Mouse (Mus musculus): ENCODE measurements around the gene Tnfsf9. TPM values are rescaled to one million over a fixed set of nuclear protein-coding genes. Genes with fewer than 3 reads are reported as not detected.

The Tnfsf9 gene
- total RNA-seq (2021): under 1 TPM in 1 of 2 experiments, not detected in 1; 0.41 TPM
- long read RNA-seq, experiment 1, partial matches to known transcripts: 0 of 1 reads
- long read RNA-seq, experiment 1, other reads (novel, unspliced or antisense): 0 of 1 reads
- long read RNA-seq, experiment 2: 0 reads

DNA sequence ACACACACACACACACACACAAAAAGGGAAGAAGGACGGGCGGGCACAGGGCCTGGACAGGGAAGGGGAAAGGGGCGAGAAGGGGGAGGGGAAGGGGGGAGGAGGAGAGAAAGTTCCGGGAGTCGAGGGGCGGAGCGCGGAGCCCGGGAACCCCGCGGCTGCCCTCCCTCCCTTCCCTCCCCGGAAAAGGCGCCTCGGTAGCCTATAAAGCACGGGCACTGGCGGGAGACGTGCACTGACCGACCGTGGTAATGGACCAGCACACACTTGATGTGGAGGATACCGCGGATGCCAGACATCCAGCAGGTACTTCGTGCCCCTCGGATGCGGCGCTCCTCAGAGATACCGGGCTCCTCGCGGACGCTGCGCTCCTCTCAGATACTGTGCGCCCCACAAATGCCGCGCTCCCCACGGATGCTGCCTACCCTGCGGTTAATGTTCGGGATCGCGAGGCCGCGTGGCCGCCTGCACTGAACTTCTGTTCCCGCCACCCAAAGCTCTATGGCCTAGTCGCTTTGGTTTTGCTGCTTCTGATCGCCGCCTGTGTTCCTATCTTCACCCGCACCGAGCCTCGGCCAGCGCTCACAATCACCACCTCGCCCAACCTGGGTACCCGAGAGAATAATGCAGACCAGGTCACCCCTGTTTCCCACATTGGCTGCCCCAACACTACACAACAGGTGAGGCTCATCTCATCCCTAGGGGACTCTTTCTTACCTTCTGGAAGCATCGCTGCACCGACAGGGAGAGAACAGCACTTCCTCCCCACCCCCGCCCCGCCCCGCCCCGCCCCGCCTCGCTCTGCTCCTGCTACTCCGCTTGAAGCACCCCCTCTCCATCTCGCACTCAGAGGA lies at the start of gene Tnfsf9:
Gene Tnfsf9 (plus strand): TSS at position 145 of the 854 bp plus-strand sequence.
- intact Hi-C loops (cut with DNase I): no loop called here
- DNase-seq: peak in 1 of 2 experiments; percentile 33

DNA sequence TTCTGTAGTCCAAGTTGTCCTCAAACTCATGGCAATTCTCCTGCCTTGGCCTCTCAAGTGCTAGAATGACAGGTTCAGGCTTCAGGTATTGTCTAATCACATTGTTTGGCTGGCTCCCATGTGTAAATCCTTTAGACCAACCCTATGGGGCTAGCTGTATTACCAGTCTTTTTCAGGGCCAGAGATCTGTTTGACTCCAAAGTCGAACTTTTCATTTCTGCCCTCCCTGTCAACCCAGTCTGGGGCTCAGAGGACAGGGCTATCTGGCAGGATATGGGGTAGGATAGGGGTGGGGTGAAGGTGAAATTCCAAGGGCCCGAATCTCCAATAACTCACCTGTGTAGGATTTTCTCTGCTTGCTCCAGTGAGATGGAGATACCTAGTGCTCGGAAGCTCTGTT lies 48.9 kb upstream of the Tnfsf9 start:
- DNase-seq: no peak
- intact Hi-C loops (cut with DNase I): loop anchor here (5.0 kb wide), 1 partner anchor 229 kb away; no protein-coding TSS in a partner anchor

DNA sequence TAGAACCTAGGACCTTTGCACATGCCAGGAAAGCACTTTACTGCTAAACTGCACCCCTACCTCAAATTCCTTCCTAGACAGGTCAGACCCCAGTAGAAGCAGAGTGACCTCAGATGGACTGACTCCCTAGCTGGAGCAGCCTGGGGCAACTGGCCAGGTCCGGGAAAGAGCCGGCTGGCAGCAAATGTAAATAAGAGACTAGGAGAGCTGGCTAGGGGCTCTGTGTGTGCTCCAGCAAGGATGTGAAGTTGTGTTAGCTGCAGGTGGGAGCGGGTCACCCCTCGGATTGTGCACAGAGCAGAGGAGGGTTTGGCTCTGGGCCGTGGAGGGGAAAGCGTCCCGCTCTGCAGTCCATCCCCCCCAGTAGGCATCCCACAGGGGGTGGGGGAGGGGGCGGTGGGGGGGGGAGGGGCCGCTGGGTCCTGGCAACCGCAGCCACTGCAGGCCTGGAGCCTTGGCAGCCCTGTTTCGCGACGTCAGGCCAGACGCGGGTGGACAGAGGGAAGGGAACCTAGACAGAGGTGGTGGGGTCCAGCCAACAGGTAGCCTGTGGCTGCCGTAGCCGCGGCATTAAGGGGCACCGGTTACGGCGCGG lies 46.1 kb upstream of the Tnfsf9 start, which contains the start of gene Crb3:
Gene Crb3 (plus strand): TSS at position 215 of the 595 bp plus-strand sequence.
- intact Hi-C loops (cut with DNase I): loop anchor here (5.0 kb wide), 1 partner anchor 232 kb away; no protein-coding TSS in a partner anchor
- peak; percentile 27 to 31 for DNase-seq

DNA sequence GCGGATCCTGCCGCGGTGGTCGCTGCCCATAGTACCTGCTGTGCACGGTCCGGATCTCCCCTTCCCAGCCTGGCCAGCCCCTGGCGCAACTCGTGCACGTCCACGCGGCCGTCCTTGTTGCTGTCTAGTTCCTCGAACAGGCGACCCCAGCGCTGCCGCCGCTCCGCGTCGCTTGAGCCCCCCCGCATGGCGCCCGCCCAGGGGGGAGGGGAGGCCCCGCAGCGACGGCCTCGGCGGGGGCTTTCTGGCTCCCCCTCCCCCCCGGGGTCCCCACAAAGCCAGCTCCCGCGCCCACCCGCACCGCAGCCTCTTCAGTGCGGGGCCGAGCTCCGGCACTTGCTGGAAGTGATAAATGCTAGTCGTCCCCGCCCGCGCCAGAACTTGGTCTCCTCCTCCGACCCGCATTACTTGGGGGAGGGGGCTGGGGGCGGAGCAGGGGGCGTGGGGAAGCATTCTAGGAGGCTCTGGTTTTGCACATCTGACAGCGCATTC lies 45.6 kb upstream of the Tnfsf9 start, which contains the start of gene Slc25a23:
Gene Slc25a23 (minus strand): TSS at position 378 of the 492 bp plus-strand sequence.
- DNase-seq: peak; percentile 45 to 48
- intact Hi-C loops (cut with DNase I): loop anchor here (5.0 kb wide), 1 partner anchor 232 kb away; no protein-coding TSS in a partner anchor

DNA sequence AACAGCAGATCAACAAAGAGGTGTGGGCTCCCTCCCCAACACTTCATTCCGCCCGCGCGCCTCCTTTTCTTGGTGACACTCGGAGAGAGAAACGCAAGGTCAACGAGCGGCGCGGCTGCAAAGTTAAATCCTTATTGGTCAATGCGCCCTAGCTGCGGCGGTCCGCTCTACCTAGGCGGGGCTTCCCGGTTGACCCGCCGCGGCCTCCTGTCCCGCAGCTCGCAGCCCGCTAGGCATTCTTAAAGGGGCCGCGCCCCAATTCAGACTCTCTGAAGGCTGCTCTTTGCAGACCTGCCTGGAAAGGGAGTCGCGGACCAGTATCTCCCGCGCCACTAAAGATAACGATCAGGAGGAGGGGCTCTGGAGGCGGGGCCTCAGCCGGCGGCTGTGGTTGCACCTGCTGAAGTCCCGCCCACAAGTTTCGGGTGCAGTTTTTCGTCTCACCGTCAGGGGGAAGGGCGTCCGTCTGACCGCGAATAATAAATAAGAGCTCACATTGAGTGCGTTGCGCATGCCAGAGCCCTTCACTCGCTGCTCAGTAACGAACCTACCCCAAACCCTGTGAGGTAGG lies 44.8 kb upstream of the Tnfsf9 start:
- DNase-seq: peak; percentile 90 to 94
- intact Hi-C loops (cut with DNase I): loop anchor here (5.0 to 10.0 kb wide), 2 partner anchors 63 to 104 kb away; partner anchors contain the start of gene Alkbh7

DNA sequence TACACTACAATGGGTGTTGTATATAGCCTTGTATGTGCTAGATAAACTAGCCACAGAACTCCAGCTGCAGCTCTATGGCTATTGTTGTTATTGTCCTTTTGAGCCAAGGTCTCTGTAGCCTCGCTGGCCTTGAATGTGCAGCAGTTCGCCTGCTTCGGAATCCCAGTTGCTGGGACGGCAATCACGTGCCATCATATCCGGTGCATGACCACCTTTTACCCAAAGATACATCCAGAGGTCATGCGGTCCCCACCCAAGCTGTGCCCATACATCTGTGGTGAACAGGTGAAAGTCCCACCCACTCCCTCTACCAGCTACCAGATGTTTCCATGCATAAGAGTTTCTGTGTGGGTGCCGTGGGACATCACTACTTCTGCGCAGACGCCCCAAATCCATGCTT lies 44.1 kb upstream of the Tnfsf9 start:
- no peak for DNase-seq
- intact Hi-C loops (cut with DNase I): loop anchor here (5.0 to 10.0 kb wide), 2 partner anchors 64 to 104 kb away; partner anchors contain the start of gene Alkbh7

DNA sequence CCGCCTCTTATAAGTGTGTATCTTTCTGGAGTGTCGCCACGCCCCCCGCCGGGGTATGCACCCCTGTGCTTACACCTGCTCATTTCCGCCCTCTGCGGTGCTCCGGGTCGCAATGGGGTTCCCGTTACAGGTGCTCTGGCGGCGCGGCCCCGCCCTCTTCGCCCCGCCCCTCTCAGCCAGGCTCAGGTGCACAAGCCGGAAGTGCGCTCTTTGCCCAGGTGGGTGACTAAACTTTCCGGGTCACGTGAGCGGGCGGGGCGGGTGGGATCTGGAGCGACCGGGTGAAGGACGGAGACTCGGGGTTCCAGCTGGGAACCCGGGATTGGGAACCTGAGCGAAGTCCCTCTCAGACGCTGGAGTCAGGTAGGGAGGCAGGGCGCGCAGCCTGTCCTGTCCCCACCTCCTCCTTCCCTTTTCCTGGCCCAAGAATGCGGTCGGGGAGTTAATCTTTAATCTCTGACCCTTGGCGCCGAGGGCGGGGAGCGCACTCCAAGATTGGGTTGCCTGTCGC lies 43.1 kb upstream of the Tnfsf9 start:
- DNase-seq: no peak
- intact Hi-C loops (cut with DNase I): loop anchor here (5.0 to 10.0 kb wide), 2 partner anchors 65 to 103 kb away; partner anchors contain the start of gene Alkbh7

DNA sequence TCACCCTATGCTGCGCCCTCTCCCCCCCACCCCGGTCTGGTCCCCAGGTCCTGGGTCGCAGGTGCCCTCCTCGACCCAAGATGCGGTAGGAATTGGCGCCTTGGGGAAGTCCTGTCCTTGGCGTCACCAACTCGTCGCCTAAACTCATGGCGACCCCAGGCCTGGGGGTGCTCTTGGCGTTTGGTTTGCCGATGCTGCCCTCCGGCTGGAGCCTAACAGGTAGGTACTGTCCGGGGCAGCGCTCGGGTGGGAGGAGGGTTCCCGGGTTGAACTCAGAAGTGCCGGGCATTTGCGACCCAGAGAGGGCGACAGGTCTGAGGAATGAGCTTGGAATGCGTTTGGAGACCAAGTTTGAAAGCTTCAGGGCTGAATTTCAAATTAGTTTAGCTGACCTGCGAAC lies 42.6 kb upstream of the Tnfsf9 start:
- no peak for DNase-seq
- intact Hi-C loops (cut with DNase I): loop anchor here (5.0 to 10.0 kb wide), 2 partner anchors 65 to 102 kb away; partner anchors contain the start of gene Alkbh7

DNA sequence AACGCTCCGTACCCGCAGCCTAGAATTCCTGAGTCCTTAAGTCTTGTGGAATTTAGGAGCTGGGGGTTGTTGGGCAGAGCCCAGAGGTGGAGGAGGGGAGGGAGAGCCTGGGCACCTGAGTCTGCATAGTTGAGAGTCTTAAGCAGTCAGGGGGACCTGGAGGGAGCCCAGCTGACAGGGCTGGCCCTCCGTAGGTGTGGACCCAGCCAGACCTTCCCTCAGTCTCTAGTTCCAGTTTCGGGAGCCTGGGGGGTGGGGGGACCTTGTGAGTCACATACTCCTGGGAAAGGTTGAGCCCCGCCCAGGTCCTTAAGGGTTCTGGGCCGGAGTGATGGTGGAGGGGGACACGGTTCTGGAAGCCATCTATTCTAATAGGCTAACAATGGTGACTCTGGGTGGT lies 42.1 kb upstream of the Tnfsf9 start:
- no peak for DNase-seq
- intact Hi-C loops (cut with DNase I): loop anchor here (5.0 to 10.0 kb wide), 2 partner anchors 66 to 102 kb away; partner anchors contain the start of gene Alkbh7

DNA sequence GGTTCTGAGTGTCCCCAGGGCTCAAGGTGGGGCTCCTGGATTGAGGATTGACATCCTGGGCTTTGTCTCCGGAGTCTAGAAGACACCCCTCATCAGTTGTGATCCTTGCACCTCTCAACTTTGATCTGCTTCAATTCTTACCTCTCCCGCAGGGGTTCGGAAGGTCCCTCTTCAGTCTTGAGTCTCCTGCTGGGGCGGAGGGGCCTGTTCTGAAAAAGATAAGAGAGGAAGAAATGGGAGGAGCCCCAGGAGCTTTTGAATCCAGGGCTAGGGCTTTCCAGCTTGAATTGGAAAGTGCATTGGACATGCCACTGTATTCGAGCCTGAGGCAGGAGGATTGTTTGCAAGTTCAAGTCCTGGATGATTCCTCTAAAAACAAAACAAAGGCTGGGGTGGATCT lies 38.2 kb upstream of the Tnfsf9 start:
- no peak for DNase-seq
- intact Hi-C loops (cut with DNase I): loop anchor here (10.0 kb wide), 1 partner anchor 98 kb away; no protein-coding TSS in a partner anchor

DNA sequence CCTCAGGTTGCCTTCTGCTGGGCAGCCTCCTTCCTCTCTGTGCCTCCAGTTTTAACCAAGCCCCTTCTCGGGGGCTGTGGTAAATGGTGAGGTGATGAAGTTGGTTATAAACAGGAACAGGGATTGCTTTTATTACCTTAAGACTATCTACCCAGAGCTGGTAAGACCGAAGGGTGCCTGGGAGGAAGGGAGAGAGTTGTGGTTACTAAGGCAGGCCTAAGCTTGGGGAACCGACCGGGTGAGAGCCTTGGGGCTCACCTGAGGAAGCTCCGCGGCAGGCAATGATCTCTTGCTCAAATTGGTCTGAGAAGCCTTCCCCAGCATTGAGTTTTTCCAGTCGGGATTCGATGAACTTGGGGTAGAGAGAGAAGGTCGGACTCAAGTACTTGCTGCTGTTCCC lies 34.9 kb upstream of the Tnfsf9 start:
- no peak for DNase-seq
- intact Hi-C loops (cut with DNase I): no loop called here

DNA sequence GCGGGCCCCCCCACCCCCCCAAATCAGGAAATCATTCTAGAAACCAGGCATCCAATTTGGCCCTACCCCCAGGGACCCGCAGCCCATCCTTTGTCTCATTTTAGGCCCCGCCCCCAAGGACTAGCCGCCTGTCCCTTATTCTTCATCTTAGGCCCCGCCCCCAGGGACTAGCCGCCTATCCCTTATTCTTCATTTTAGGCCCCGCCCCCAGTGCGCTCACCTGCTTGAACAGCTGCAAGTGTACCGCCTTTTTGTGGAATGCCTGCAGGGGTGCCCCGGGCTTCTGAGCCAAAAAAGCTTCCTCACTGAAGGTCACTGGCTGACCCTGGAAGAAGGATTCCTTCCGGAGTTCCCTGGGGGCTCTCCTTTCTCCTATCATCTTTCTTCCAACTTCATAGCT lies 34.4 kb upstream of the Tnfsf9 start:
- intact Hi-C loops (cut with DNase I): no loop called here
- no peak for DNase-seq

DNA sequence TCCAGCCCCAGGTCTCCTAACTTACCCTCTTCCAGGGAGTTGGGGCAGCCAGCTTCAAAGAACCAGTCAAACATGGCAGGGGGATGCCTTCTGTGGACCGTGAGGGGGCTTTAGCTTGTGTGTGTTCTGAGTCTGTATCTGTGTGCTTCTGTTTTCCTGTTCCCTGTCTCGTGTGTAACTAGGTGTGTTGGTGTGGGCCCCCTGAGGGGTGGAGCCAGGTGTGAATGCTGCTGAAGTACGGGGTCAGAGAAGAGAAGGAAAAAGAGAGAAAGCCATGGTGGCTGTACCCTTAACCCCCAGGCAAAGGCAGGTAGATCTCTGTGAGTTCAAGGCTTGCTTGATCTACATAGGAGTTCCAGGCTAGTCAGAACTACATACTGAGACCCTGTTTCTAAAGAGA lies 28.2 kb upstream of the Tnfsf9 start:
- intact Hi-C loops (cut with DNase I): no loop called here
- no peak for DNase-seq

DNA sequence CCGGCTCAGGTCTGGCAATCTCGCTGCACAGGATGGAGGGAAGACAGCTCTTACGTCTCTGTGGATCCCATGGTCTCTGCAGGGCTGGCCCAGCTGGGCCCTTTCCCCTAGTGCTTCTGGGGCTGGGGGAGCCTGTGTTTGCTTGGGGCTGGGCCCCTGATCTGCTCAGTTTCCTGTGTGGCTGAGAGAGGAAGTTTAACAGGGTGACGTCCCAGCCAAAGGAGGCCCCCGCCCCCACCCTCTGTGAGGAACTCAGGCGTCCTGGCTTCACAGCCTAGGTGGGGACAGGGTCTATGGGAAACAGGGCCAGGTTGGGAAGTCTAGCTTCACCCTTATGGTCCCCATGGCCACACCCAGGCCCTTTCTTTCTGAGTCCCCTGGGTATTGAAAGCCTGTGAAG lies 26.8 kb upstream of the Tnfsf9 start, which contains the start of gene Dennd1c:
Gene Dennd1c (minus strand): TSS at position 179 of the 400 bp plus-strand sequence.
- no peak for DNase-seq
- intact Hi-C loops (cut with DNase I): no loop called here

DNA sequence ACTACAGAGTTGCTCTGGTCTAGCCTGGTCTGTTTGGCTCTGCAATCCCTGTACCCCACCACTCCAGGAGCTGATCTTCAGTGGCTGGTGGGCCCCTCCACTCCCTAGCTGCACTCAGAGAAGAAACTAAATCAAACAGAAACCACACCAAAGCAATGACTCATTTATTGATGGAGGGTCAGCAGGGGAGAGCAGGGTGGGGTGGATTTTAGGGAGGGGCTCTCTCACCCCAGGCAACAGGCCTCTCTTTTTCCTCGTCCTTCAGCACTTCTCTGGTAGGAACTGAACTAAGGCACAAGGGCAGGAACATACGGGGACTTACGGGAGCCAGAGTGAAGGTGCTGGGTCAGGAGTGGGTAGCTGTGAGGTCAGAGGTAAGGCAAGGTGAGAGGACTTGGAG lies 25.2 kb upstream of the Tnfsf9 start:
- intact Hi-C loops (cut with DNase I): no loop called here
- DNase-seq: no peak

DNA sequence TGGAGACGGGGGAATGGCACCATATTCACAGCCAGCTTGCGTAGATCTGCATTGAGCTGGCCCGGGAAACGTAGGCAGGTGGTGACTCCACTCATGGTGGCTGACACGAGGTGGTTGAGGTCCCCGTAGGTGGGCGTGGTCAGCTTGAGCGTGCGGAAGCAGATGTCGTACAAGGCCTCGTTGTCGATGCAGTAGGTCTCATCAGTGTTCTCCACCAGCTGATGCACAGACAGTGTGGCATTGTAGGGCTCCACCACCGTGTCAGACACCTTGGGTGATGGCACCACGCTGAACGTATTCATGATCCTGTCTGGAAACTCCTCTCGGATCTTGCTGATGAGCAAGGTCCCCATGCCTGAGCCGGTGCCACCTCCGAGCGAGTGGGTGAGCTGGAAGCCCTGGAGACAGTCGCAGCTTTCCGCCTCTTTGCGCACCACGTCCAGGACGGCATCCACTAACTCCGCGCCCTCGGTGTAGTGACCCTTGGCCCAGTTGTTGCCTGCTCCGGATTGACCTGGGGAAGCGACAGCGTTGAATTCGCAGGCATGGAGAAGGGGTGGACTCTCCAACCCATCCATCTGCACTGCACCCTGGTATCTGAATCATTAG lies 23.8 kb upstream of the Tnfsf9 start:
- intact Hi-C loops (cut with DNase I): no loop called here
- DNase-seq: no peak

DNA sequence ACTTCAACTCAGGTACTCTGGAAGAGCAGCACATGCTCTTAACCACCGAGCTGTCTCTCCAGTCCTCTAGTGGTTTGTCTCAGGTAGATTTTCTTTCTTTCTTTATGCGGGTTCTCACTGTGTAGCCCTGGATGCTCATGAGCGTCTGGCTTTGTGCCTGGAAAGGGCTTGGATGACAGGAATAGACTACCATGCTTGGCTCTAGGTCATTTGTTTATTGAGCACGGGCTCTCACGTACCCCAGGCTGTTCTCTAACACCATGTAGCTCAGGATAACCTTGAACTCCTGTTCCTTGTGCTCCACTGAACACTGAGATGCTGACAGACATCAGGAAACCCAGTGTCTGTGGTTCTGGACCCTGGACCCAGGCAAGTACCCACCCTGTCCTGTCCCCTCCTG lies 22.6 kb upstream of the Tnfsf9 start:
- intact Hi-C loops (cut with DNase I): no loop called here
- DNase-seq: no peak

DNA sequence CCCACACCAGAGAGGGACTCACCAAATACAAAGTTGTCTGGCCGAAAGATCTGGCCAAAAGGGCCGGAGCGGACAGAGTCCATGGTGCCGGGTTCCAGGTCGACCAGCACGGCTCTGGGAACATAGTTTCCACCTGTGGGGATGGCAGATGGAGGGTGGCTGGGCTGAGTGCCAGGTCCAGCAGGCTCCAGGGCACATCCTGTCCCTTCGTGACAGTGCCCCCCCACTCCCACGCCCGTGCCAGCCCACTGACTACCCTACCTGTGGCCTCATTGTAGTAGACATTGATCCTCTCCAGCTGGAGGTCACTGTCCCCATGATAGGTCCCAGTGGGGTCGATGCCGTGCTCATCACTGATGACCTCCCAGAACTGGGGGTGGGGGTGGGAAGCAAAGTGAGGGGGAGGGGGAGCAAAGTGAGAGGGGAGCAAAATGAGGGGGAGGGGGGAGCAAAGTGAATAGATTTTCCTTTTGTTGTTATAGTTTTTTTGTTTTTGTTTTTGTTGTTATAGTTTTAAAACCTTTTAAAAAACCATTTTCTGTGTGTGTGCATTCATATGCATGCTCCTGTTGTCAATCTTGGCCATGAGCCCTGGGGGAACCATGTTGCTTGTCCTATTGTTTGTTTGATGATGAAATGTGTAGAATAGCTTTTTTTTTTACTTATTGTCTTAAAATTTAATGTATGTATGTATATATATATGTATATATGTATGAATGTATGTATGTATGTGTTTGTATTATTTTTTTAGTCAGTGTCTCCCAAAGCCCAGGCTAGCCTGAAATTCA lies 19.0 kb upstream of the Tnfsf9 start:
- intact Hi-C loops (cut with DNase I): no loop called here
- DNase-seq: no peak
